Mouse (Mus musculus) hindbrain, embryonic 14.5 days (tissue): Measurements from ENCODE around the gene Slc5a11. TPM values are rescaled to one million over a fixed set of nuclear protein-coding genes. Genes with fewer than 3 reads are reported as not detected.

Source experiments
- ATAC-seq: fragments of 200-750 bp; cut with Nextera tagmentation; 2 replicates; pipeline ENCODE4 v1.8.0; 2017; ENCODE audit warnings: moderate number of reproducible peaks, mild to moderate bottlenecking, moderate TSS enrichment, moderate library complexity; ENCODE audit not compliant: low FRiP score
- DNase-seq: peaks from one replicate; pipeline ENCODE4 v3.0.0-alpha.2; 2015; ENCODE audit warnings: low spot score
- H3K27ac ChIP-seq: fragments of 300-500 bp; sonication (generic); 2 replicates; pipeline ENCODE4 v1.5.1; 2014; ENCODE audit warnings: mild to moderate bottlenecking, moderate library complexity
- H3K27me3 ChIP-seq: fragments of 300-500 bp; sonication (generic); 2 replicates; pipeline ENCODE4 v1.6.1; 2014; ENCODE audit warnings: mild to moderate bottlenecking, low read length, mixed read lengths; ENCODE audit not compliant: control insufficient read depth, insufficient read depth
- H3K36me3 ChIP-seq: fragments of 300-500 bp; sonication (generic); replicated peaks from 2 replicates; pipeline ENCODE4 v1.6.1; 2014; ENCODE audit not compliant: control insufficient read depth, insufficient read depth
- H3K4me1 ChIP-seq: fragments of 300-500 bp; sonication (generic); replicated peaks from 2 replicates; pipeline ENCODE4 v1.6.1; 2014; ENCODE audit warnings: antibody characterized with exemption, low read length, mixed read lengths; ENCODE audit not compliant: control insufficient read depth, insufficient read depth
- H3K4me2 ChIP-seq: fragments of 300-500 bp; sonication (generic); replicated peaks from 2 replicates; pipeline ENCODE4 v1.6.1; 2014; ENCODE audit warnings: mild to moderate bottlenecking, moderate library complexity
- H3K4me3 ChIP-seq: fragments of 300-500 bp; sonication (generic); replicated peaks from 2 replicates; pipeline ENCODE4 v1.5.1; 2014; ENCODE audit warnings: mild to moderate bottlenecking, low read length
- H3K9ac ChIP-seq: fragments of 300-500 bp; sonication (generic); 2 replicates; pipeline ENCODE4 v1.6.1; 2014
- H3K9me3 ChIP-seq: fragments of 300-500 bp; sonication (generic); 2 replicates; pipeline ENCODE4 v1.6.1; 2016; ENCODE audit warnings: low read length; ENCODE audit not compliant: control insufficient read depth
- WGBS: fragments of 180-500 bp; shearing (Covaris S2); extraction: QIAGEN DNeasy Blood & Tissue Kit; methylation state at CpG from one replicate; pipeline ENCODE4 v1.1.7; 2014; 5-methylcytosine and 5-hydroxymethylcytosine counted together
- polyA plus RNA-seq: library from polyadenylated mRNA; unstranded; fragments of >200 nt; fragmentation: Nextera tagmentation; extraction: Ambion mirVana; gene quantifications from 2 replicates; pipeline ENCODE4 v1.2.1, GENCODE M21; 2014

Gene Slc5a11
- polyA plus RNA-seq, 1 experiment from 2014 or later: not detected

DNA sequence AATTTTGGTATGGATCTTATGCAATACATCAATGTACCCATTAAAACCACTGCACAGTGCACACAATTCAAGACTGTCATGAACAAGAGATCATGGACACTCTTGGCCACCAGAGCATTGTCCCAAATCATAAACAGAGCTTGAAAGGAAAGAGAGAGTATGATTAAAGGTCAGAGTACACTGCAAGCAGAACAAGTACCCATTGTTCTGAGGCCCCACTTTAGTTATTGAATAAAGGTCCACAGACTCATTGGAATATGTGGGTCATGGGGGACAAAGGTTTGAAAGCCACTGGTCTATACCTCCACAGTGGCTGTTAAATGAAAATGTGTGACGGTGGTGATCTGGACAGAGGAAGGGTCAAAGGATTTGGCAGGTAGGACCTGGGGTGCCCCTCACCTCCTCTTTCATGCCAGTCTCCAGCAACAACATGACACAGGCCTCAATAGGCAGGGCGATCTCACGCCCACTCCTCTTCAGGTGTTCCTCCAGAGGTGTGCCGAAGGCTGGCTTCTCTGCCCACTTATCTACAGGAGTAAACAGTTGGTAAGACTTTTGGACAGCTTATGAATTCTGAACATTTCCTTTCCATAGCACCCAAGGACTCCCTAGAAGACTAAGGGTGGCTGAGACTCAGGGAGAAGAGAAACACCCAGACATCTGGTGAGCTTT is 93.4 kb downstream of the Slc5a11 start:
- Histone ChIP-seq H3K36me3 (peaks cover 81% of the 10 kb centered on the region), H3K9me3 (no peaks in the 10 kb centered on the region), H3K4me3 (no peak overlapping the region), H3K4me2 (no peak overlapping the region), H3K27me3 (no peaks in the 10 kb centered on the region), H3K4me1 (no peaks in the 10 kb centered on the region), H3K9ac (no peak overlapping the region), H3K27ac (no peak overlapping the region)
- WGBS: 94% methylated on average over 4 of the region's 4 CpGs
- ATAC-seq (no peak), DNase-seq (no peak)

DNA sequence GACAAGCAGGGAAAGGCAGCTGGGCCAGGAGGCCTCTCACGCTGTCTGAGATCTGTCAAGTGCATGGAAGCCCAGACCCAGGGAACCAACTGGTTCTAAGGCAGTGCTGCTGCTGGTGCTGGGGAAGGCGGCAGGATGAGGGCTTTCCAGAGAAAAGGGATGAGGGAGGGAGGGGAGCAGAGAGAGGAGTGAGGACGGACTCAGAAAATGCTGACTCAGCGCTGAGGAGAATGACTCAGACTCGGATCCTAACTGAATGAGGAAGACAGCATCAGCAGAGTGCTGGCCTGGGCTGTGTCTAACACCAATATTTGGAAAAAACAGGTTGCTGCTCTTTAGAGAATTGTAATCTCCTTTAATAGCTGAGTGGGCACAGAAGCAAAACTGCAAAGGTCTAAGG is 97.3 kb downstream of the Slc5a11 start:
- no peak overlapping the region for H3K9ac ChIP-seq

DNA sequence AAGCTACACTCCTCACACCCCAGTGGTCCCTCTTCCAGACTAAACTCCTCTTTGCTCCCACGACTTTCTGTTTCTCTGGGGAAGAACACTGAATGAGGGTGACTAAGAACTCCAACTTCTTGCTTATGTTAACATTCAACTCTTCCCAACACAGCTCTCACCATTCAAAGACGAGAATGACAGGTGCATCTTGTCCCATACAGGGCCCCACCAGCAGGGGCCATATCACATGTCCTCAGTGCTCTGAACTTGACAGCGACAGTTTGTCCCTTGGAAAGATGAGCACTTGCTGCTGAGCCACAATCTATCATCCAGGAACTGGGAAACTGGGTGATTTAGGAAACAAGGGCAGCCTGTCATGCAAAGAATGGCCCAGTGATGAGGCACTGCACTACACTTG is 98.2 kb downstream of the Slc5a11 start:
- Histone ChIP-seq H3K36me3 (peaks cover 86% of the 10 kb centered on the region), H3K9me3 (no peaks in the 10 kb centered on the region), H3K4me1 (no peaks in the 10 kb centered on the region), H3K4me3 (no peak overlapping the region), H3K27me3 (no peaks in the 10 kb centered on the region), H3K27ac (no peak overlapping the region), H3K9ac (no peak overlapping the region), H3K4me2 (no peak overlapping the region)
- WGBS: 87% methylated on average over 3 of the region's 3 CpGs
- ATAC-seq (no peak), DNase-seq (no peak)

More for the DNA sequence above, 97.3 kb downstream of the Slc5a11 start:
- DNase-seq (no peak), ATAC-seq (no peak)
- H3K36me3 ChIP-seq: peaks cover 86% of the 10 kb centered on the region
- H3K27ac ChIP-seq: no peak overlapping the region
- no peaks in the 10 kb centered on the region for H3K27me3 ChIP-seq
- H3K9me3 ChIP-seq: no peaks in the 10 kb centered on the region
- no peaks in the 10 kb centered on the region for H3K4me1 ChIP-seq
- 65% methylated on average over 5 of the region's 5 CpGs for WGBS
- no peak overlapping the region for H3K4me2 ChIP-seq
- H3K4me3 ChIP-seq: no peak overlapping the region

DNA sequence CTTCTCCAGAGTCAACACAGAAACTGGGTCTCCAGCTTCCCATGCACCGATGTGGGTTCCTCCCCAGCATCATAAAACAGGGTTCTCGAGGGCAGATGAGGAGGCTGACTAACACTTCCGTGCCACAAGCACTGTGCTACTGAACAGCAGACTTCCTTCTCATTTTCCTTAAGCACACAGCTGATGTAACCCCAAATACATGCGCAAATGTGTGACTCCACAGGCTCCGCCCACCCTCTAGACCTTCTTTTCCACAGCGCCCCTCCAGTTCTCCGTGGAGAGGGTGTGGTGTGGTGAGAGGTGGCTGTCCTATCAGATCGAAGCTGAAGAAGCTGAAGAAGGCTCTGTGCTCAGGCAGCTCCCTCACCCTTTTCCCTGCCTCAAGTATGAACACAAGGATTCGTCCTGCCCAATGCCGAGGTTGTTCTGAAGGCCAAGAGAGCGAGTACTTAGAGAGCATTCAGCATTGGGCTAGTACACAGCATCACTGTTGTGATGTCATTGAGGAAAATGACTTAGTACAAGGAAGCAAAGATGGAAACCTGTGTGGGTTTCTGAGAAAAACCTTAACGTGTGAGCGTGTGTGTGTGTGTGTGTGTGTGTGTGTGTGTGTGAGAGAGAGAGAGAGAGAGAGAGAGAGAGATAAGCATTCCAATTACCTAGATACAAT is 108.0 kb downstream of the Slc5a11 start:
- no peak overlapping the region for H3K4me2 ChIP-seq
- DNase-seq: no peak
- H3K27me3 ChIP-seq: no peaks in the 10 kb centered on the region
- no peak overlapping the region for H3K4me3 ChIP-seq
- no peak overlapping the region for H3K27ac ChIP-seq
- 92% methylated on average over 13 of the region's 13 CpGs for WGBS
- no peak for ATAC-seq
- H3K9me3 ChIP-seq: no peaks in the 10 kb centered on the region
- H3K4me1 ChIP-seq: no peaks in the 10 kb centered on the region
- H3K9ac ChIP-seq: no peak overlapping the region
- peaks cover 80% of the 10 kb centered on the region for H3K36me3 ChIP-seq

Other genes starting within 250 kb of the Slc5a11 start
- 28.9 and 31.0 TPM in 2 replicates for gene Rbbp6, start 249.1 kb upstream of the Slc5a11 start, polyA plus RNA-seq
- 37.3 and 52.0 TPM in 2 replicates for gene Tnrc6a, start 90.9 kb upstream of the Slc5a11 start, polyA plus RNA-seq
- 106 and 110 TPM in 2 replicates for gene Lcmt1, start 155.0 kb downstream of the Slc5a11 start, polyA plus RNA-seq
- gene Arhgap17, start 155.1 kb downstream of the Slc5a11 start, polyA plus RNA-seq: 11.4 and 11.7 TPM in 2 replicates
- gene Aqp8, start 247.5 kb downstream of the Slc5a11 start, polyA plus RNA-seq: 0.14 TPM in 1 of 2 replicates, not detected in the other